ENCODE assay signal across 18 mouse cellular contexts in genomic region chr1:56974187-56974586, GRCm38 (mm10). TPM values are rescaled to one million over a fixed set of nuclear protein-coding genes. Genes with fewer than 3 reads are reported as not detected.
DNase-seq lines count a peak whose midpoint lies in the region; ATAC-seq and TF ChIP-seq lines count a peak whose summit lies in the region.
"Had no signal": no experiment of that assay in that cellular context is flagged by ENCODE, and none has a peak within 500 bp of the region (broad histone marks: within the 10 kb centered on the region; RNA-seq: fewer than 3 reads in every experiment).

No protein-coding gene starts in this region.

- no peak overlapping the region for H3K4me2 ChIP-seq in forebrain, postnatal 0 days (ENCODE audit: low read depth)

- WGBS in forebrain, postnatal 0 days: 6% methylated on average over 14 of the region's 14 CpGs
- 4% methylated on average over 14 of the region's 14 CpGs for WGBS in forebrain, embryonic 10.5 days

- no peaks in the 10 kb centered on the region for H3K36me3 ChIP-seq in forebrain, postnatal 0 days (ENCODE audit: insufficient read depth)
- H3K36me3 ChIP-seq in forebrain, embryonic 10.5 days (replicated peaks): no peaks in the 10 kb centered on the region
- no peaks in the 10 kb centered on the region for H3K36me3 ChIP-seq in splenic B cell, adult 2 months (ENCODE audit: control insufficient read depth, insufficient read depth, low read length, poor library complexity, severe bottlenecking)
- H3K36me3 ChIP-seq: G1E; limb, embryonic 12.5 days; lung, embryonic 15.5 days had no signal

- H3K27ac ChIP-seq in forebrain, postnatal 0 days (ENCODE audit: low read depth, low read length): peak overlapping the region; percentile 96
- no peak overlapping the region for H3K27ac ChIP-seq in forebrain, embryonic 10.5 days
- H3K27ac ChIP-seq: lung, embryonic 15.5 days had no signal

- peak; percentile 68 for DNase-seq in forebrain, postnatal 0 days
- no peak for DNase-seq in forebrain, embryonic 10.5 days (ENCODE audit: extremely low spot score, low spot score)
- DNase-seq in kidney, postnatal 14 days: peak; percentile 12
- DNase-seq in kidney, adult 8-10 months: no peak
- peak; percentile 25 for DNase-seq in retina, postnatal 1 day
- DNase-seq in retina, embryonic 14.5 days (ENCODE audit: low spot score): no peak
- peak; percentile 15 for DNase-seq in splenic B cell, adult 2 months (ENCODE audit: low read depth, low spot score)
- no peak for DNase-seq in adrenal gland, adult 18-20 months (ENCODE audit: low spot score in 2 of 2)
- DNase-seq: adrenal gland, adult 8-10 months; cerebellum, adult 2 months; embryo, embryonic 11 days; heart, postnatal 14 days; kidney, postnatal 4 days; thymus, adult 2 months had no signal

- ATAC-seq in forebrain, postnatal 0 days: no peak

- peak overlapping the region; percentile 81 for H3K9ac ChIP-seq in forebrain, postnatal 0 days

- no peaks in the 10 kb centered on the region for H3K9me3 ChIP-seq in forebrain, postnatal 0 days (ENCODE audit: low read length)
- no peaks in the 10 kb centered on the region for H3K9me3 ChIP-seq in forebrain, embryonic 10.5 days
- H3K9me3 ChIP-seq: limb, embryonic 12.5 days; lung, embryonic 15.5 days; megakaryocyte, embryonic 14.5 days had no signal

- H3K27me3 ChIP-seq in forebrain, postnatal 0 days (ENCODE audit: insufficient read depth, low read length): peaks cover 40% of the 10 kb centered on the region
- peaks cover 66% of the 10 kb centered on the region for H3K27me3 ChIP-seq in forebrain, embryonic 10.5 days (ENCODE audit: poor library complexity, severe bottlenecking)
- H3K27me3 ChIP-seq in splenic B cell, adult 2 months (ENCODE audit: control insufficient read depth, insufficient read depth, low read length, poor library complexity, severe bottlenecking): peaks cover 3% of the 10 kb centered on the region; the same call in 1 of the 2 replicates

- TF ChIP-seq CTCF in forebrain, postnatal 0 days (IDR thresholded peaks at IDR 0.05; ENCODE audit: low read depth): no peak

- no peaks in the 10 kb centered on the region for H3K4me1 ChIP-seq in forebrain, postnatal 0 days (ENCODE audit: insufficient read depth)
- H3K4me1 ChIP-seq in forebrain, embryonic 10.5 days: peaks cover 66% of the 10 kb centered on the region

- peak overlapping the region; percentile 75 for H3K4me3 ChIP-seq in forebrain, postnatal 0 days (ENCODE audit: low read depth, low read length)
- no peak overlapping the region for H3K4me3 ChIP-seq in forebrain, embryonic 10.5 days

RNA-seq across cellular contexts. Expression of gene Satb2, which starts 4.3 kb away (rescaled TPM):
- total RNA-seq in forebrain, postnatal 0 days (2014; rRNA removed): 57.1 and 106 TPM in 2 replicates
- 21.7 and 43.1 TPM in 2 replicates for polyA plus RNA-seq in forebrain, postnatal 0 days (2015; fragmentation: Nextera tagmentation; extraction: Ambion mirVana)
- polyA plus RNA-seq in forebrain, embryonic 10.5 days (2016; fragmentation: Nextera tagmentation; extraction: Ambion mirVana): 0.91 and 1.4 TPM in 2 replicates
- 1 to 10 TPM; 1.5 to 4.2 TPM for total RNA-seq in adrenal gland, adult 18-20 months (2021)
- polyA plus RNA-seq: G1E had no signal

Comparison
In these comparisons a context has a peak if more than half of its experiments do, and no peak if none do; other contexts are left out.
1. DNase-seq: peak in forebrain, postnatal 0 days (single experiment), kidney, postnatal 14 days (single experiment), retina, postnatal 1 day (single experiment) and splenic B cell, adult 2 months (single experiment); none in forebrain, embryonic 10.5 days (single experiment), kidney, adult 8-10 months (0 of 2), retina, embryonic 14.5 days (single experiment) and adrenal gland, adult 18-20 months (0 of 2).
2. RNA of gene Satb2, which starts 4.3 kb away (total RNA-seq): 57.1 to 106 TPM in forebrain, postnatal 0 days; 1.5 to 4.2 TPM in adrenal gland, adult 18-20 months; every median in the first group is over 10 times any median in the second.